Mouse (Mus musculus): Measurements from ENCODE around the gene Fam53b.

Gene Fam53b

GRCm38 (mm10) chr7:132768498-132769344 is 45.0 kb downstream of the Fam53b start:
- no peak for ATAC-seq (ENCODE audit: insufficient number of reproducible peaks, low FRiP score, low TSS enrichment)

- ATAC-seq (ENCODE audit: insufficient number of reproducible peaks, low FRiP score, low TSS enrichment): no peak
These were observed 45.7 kb downstream of the Fam53b start for GRCm38 (mm10) chr7:132767999-132768370.

- ATAC-seq (ENCODE audit: insufficient number of reproducible peaks, low FRiP score, low TSS enrichment): no peak
These were observed 46.3 kb downstream of the Fam53b start for GRCm38 (mm10) chr7:132767233-132767998.

- no peak for ATAC-seq (ENCODE audit: insufficient number of reproducible peaks, low FRiP score, low TSS enrichment)
These were observed 47.3 kb downstream of the Fam53b start for GRCm38 (mm10) chr7:132766235-132766871.

- no peak for ATAC-seq (ENCODE audit: insufficient number of reproducible peaks, low FRiP score, low TSS enrichment)
These were observed 48.0 kb downstream of the Fam53b start for GRCm38 (mm10) chr7:132765629-132766186.

GRCm38 (mm10) chr7:132764896-132765491 is 48.7 kb downstream of the Fam53b start:
- no peak for ATAC-seq (ENCODE audit: insufficient number of reproducible peaks, low FRiP score, low TSS enrichment)

- no peak for ATAC-seq (ENCODE audit: insufficient number of reproducible peaks, low FRiP score, low TSS enrichment)
These were observed 49.4 kb downstream of the Fam53b start for GRCm38 (mm10) chr7:132764314-132764713.

GRCm38 (mm10) chr7:132763911-132764310 is 49.8 kb downstream of the Fam53b start:
- ATAC-seq (ENCODE audit: insufficient number of reproducible peaks, low FRiP score, low TSS enrichment): no peak

GRCm38 (mm10) chr7:132763351-132763750 is 50.3 kb downstream of the Fam53b start:
- no peak for ATAC-seq (ENCODE audit: insufficient number of reproducible peaks, low FRiP score, low TSS enrichment)

- ATAC-seq (ENCODE audit: insufficient number of reproducible peaks, low FRiP score, low TSS enrichment): no peak
These were observed 52.3 kb downstream of the Fam53b start for GRCm38 (mm10) chr7:132761409-132761808.

GRCm38 (mm10) chr7:132760589-132761180 is 53.0 kb downstream of the Fam53b start:
- no peak for ATAC-seq (ENCODE audit: insufficient number of reproducible peaks, low FRiP score, low TSS enrichment)

GRCm38 (mm10) chr7:132759926-132760325 is 53.8 kb downstream of the Fam53b start:
- peak; percentile 57 for ATAC-seq (ENCODE audit: insufficient number of reproducible peaks, low FRiP score, low TSS enrichment)

- 0 out of 2 replicates have a peak, but pooled peaks have one; percentile 26 for ATAC-seq (ENCODE audit: insufficient number of reproducible peaks, low FRiP score, low TSS enrichment)
These were observed 54.2 kb downstream of the Fam53b start for GRCm38 (mm10) chr7:132759405-132759891.

- ATAC-seq (ENCODE audit: insufficient number of reproducible peaks, low FRiP score, low TSS enrichment): no peak
These were observed 54.8 kb downstream of the Fam53b start for GRCm38 (mm10) chr7:132758875-132759274.

- no peak for ATAC-seq (ENCODE audit: insufficient number of reproducible peaks, low FRiP score, low TSS enrichment)
These were observed 57.4 kb downstream of the Fam53b start for GRCm38 (mm10) chr7:132756325-132756724.

- ATAC-seq (ENCODE audit: insufficient number of reproducible peaks, low FRiP score, low TSS enrichment): no peak
These were observed 59.3 kb downstream of the Fam53b start for GRCm38 (mm10) chr7:132754389-132754750.

- ATAC-seq (ENCODE audit: insufficient number of reproducible peaks, low FRiP score, low TSS enrichment): no peak
These were observed 59.9 kb downstream of the Fam53b start for GRCm38 (mm10) chr7:132753518-132754388.

GRCm38 (mm10) chr7:132751716-132752115 is 62.0 kb downstream of the Fam53b start:
- ATAC-seq (ENCODE audit: insufficient number of reproducible peaks, low FRiP score, low TSS enrichment): no peak

- no peak for ATAC-seq (ENCODE audit: insufficient number of reproducible peaks, low FRiP score, low TSS enrichment)
These were observed 64.2 kb downstream of the Fam53b start for GRCm38 (mm10) chr7:132749504-132749903.

Data from cerebellum, adult (tissue).